Mouse (Mus musculus): ENCODE results near the gene Ogn.

GRCm38 (mm10) chr13:49617021-49617420 lies 9.2 kb downstream of the Ogn start:
- TF ChIP-seq CTCF (IDR thresholded peaks at IDR 0.05; ENCODE audit: extremely low read depth, insufficient read depth, insufficient read length, insufficient replicate concordance) (no peak), POLR2A (IDR thresholded peaks at IDR 0.05; ENCODE audit: low read depth, low read length) (no peak)

All from spleen, adult 2 months (tissue).